Mouse (Mus musculus) thymus, postnatal 36 days (tissue): ENCODE data around the gene Gm10100.
"Not testable (repeated sequence)": the region's sequence is repeated elsewhere in the genome, so short reads cannot be mapped to it uniquely, and the experiment has no call there.

ENCODE experiments used
- DNase-seq, 2 experiments: peaks; one replicate each; pipeline ENCODE4 v3.0.0; 2022; ENCODE audit warnings: mixed read lengths in 2 of 2

Gm10100 gene

DNA sequence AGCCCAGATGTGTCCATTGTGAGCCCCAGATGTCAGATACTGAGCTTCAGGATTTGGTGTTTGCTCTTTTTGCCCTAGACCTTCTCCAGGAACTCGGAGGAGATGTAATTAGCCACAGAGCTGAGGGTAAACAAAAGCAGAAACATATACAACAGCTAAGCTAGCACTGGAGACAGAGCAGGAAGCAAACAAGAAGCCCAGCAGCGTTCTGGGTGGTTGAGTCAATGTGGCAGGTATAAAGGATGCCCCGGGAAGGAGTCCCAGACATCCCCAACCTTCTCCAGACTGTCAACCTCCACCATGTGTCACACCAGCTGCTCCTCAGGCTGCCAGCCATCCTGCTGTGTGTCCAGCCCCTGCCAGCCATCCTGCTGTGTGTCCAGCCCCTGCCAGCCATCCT is at the start of gene Gm10100:
Gene Gm10100, plus strand, starts transcription at position 301 of the 400 bp plus-strand sequence.
- DNase-seq: no peak

DNA sequence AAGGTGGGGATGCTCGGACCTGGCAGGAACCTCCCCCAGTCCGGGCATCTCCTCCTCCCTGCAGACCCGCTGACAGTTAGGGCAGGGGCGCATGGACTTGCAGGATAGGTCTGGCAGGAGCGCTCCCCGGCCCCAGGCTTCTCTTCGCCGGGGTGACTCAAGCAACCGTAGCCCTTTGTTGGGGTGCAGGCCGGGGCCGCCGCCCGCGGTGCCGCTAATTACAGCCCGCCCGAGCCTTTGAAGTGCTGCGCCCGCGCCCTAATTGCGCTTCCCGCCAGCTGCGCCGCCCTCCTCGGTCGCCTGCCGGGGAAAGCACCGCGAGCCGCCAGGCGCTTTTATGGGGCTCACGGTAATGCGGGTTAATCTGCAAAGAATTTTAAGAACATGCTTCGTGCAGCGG is 48.7 kb upstream of the Gm10100 start:
- peak; percentile 42 to 43 for DNase-seq

DNA sequence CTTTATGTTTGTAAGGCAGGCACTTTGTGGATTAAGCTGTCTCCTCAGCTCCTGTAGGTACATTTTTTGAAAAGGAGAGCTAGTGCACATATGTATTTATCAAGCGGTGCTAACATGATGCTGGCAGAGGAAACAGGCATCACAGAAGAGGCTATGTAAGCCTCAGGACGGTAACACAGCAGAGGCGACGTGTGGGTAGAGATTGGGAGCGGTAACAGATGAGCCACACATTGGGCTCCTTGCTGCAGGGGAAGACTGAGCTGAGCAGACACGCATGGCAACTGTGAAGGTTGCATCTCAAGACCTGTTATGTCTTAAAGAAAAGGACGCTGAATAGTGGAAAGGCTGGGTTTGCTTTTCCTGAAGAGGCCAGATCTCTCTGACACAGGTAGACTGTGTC is 43.3 kb upstream of the Gm10100 start:
- DNase-seq: no peak

DNA sequence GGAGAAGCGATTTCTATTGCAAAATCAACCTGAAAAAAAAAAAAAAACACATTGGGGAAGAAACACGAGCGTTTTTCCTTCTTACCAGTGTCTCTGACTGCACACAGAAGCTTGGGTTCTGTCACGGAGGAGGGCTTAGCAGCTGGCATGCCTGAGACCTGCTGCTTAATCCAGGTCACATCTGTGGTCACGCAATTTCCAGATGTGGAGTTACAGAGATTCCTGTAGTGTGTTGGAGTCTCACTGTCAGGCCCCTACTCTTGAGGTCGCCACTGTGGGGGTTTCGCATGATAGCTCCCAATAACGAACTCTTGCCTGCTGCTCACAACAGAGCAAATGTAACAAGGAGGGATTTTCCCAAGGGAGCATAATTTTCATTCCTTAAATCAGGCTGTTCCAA is 42.1 kb upstream of the Gm10100 start:
- no peak for DNase-seq

DNA sequence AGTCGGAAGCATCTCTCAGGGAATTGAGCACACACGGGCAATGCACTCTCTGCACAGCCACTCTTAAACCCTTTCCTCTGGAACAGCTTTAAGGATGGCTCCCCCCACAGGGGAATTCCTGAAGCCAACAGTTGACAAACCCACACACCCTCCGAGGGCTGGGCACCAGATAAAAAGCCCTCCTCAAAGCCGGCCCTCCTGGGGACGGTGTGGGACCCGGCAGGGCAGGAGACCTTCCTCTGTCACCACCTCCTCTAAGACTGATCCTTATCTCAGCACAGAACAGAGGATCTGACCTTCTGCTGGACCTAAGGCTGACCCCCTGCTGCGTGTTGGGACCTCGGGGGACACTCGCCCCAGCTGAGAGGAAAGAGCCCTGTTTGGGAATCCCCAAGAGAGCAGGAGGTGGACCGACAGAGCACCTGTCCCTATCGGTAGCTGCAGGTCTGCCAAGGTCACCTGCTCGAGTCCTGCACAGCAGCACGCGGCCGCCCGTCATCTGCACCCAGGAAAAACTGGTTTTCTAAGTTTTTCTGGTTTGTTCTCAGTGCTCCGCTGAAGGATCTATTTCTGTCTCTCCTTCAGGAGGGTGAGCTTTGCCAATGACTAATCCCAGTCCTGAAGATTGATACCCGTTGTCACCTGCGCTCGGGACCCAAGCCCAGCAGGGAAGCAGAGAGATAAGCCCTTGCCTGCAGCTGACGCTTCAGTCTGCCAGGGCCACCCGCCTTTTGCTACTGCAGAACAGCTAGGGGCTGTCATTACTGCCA is 40.2 kb upstream of the Gm10100 start, which contains the start of gene Tspear:
Gene Tspear, plus strand, starts transcription at position 675 of the 770 bp plus-strand sequence.
- no peak for DNase-seq

DNA sequence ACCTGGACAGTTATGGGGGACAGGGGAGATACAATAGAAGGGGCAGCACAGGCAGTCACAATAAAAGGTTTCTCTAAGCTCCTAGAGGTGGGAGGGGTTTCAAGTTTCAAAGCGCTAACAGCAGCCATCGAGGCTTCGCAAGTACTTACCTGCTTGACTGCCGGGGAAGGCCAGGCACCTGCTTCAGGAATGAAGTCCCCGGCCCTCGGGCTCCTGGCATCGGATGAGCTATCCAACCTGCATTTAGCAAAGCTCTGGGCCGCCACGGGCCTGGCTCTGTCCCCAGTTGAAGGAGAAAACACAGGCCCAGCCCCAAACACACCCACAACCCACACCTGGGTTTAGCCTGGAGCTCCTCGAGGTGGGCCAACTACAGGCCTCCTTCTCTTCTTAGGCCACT is 39.3 kb upstream of the Gm10100 start:
- no peak for DNase-seq

DNA sequence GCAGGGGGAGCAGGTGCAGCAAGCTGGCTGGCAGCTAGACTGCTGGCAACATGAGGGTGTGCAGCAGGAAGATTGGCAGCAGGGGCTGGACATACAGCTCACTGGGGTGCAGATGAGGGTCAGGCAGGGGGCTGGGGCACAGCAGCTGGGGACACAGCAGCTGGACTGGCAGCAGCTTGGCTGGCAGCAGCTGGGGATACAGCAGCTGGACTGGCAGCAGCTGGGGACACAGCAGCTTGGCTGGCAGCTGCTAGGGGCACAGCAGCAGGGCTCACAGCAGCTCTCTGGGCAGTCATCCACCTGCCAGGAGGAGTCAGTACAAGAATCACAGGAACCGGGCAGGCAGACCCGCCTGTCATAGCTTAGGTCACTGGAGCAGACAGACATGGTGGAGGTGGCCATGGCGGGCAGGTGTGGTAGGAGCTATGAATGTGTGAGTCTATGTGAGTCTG is 35.9 kb upstream of the Gm10100 start, which contains the start of gene Gm19402:
Gene Gm19402, minus strand, starts transcription at position 402 of the 452 bp plus-strand sequence.
- DNase-seq: not testable (repeated sequence)

DNA sequence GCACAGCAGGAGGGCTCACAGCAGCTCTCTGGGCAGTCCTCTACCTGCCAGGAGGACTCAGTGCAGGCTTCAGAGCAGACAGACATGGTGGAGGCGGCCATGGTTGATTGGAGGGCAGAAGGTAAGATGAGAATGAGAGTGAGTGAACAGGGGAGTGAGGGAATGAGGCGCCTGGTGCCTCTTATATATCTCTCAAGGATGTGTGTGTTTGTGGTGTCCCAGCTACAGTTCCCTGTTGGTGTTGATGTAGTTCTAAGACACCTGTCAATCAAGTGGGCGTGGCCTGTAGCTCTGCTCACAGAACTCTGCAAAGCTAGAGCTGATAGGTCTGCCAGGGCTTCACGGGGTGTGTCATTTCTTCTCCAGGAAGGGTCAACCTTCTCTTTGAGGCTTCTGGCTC is 29.2 kb upstream of the Gm10100 start, which contains the start of gene Gm9508:
Gene Gm9508, minus strand, starts transcription at position 101 of the 400 bp plus-strand sequence.
- DNase-seq: no peak

DNA sequence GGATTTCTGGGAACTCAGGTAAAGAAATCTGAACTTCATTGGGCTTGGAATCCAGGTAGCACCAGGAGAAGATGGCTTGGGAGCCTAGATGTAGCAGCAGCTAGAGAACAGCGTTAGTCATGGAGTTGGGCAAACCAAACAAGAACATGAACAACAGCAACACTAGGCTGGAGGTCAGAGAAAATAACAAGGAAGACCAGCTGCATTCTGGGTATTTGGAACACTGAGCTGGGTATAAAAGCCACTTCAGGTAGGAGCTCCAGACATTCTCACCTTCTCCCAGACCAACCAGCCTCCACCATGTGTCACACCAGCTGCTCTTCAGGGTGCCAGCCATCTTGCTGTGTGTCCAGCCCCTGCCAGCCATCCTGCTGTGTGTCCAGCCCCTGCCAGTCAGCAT is 20.0 kb upstream of the Gm10100 start, which contains the start of gene Gm10272:
Gene Gm10272, plus strand, starts transcription at position 301 of the 400 bp plus-strand sequence.
- no peak for DNase-seq

DNA sequence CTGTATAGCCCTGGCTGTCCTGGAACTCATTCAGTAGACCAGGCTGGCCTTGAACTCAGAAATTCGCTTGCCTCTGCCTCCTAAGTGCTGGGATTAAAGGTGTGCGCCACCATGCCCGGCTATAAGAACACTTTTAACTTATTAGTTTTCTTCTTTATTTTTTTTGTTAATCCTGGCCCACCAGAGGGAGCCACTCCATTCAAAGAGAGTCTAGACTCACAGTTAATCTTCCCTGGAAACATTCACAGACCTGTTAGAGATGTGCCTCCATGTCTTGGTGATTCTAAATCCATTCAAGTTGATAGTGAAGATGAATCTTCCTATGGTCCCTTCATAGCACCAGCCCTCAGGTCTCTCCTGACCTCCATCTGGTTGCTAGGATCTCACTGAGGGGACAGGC is 16.5 kb upstream of the Gm10100 start:
- DNase-seq: no peak

DNA sequence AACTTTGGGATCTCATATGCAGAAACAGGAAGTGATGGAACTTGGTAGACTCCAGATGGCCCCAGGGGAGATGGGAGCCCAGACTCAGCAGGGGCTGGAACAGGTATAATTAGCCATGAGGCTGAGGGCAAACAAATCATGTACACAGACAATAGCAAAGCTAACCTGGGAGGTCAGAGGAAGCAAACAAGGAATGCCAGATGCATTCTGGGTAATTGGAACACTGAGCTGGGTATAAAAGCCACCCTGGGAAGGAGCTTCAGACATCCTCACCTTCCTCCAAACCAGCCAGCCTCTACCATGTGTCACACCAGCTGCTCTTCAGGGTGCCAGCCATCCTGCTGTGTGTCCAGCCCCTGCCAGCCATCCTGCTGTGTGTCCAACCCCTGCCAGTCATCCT is 15.1 kb upstream of the Gm10100 start, which contains the start of gene Gm10024:
Gene Gm10024, plus strand, starts transcription at position 301 of the 400 bp plus-strand sequence.
- not testable (repeated sequence) for DNase-seq

DNA sequence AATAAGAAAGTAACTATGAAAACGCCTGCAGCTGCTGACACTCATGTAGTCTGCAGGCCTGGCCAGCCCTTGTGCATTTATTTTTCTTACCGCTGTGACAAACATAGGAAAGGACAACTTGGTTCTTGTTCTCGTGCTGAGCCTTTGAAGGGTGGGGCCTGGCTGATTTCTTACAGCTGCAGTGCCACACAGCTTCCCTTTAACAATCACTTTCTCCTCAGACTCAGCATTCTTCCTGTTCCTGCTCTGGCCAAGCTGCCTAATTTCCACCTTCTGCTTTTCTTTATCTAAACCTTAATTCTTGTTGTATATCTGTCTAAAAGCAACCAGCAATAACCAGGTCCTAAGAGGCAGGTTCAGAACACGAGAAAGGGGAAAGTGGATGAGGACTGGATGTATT is 12.6 kb upstream of the Gm10100 start:
- no peak for DNase-seq

DNA sequence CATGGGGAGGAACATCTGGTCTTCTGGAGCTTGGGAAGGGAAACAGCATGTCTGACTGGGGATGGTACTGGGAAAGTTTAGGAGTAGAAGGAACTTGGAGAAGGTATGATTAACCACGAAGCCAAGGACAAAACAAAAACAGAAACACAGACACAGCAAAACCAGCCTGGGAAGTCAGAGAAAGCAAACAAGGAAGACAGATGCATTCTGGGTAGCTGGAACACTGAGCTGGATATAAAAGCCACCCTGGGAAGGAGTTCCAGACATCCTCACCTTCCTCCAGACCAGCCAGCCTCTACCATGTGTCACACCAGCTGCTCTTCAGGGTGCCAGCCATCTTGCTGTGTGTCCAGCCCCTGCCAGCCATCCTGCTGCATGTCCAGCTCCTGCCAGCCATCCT is 10.8 kb upstream of the Gm10100 start, which contains the start of gene Gm10142:
Gene Gm10142, plus strand, starts transcription at position 301 of the 400 bp plus-strand sequence.
- no peak for DNase-seq

DNA sequence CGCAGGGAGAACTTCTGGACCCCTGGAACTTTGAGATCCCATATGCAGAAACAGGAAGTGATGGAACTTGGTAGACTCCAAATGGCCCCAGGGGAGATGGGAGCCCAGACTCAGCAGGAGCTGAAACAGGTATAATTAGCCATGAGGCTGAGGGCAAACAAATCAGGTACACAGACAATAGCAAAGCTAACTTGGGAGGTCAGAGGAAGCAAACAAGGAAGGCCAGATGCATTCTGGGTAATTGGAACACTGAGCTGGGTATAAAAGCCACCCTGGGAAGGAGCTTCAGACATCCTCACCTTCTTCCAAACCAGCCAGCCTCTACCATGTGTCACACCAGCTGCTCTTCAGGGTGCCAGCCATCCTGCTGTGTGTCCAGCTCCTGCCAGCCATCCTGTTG is 6.0 kb upstream of the Gm10100 start, which contains the start of gene Krtap12-1:
Gene Krtap12-1, plus strand, starts transcription at position 301 of the 400 bp plus-strand sequence.
- not testable (repeated sequence) for DNase-seq

DNA sequence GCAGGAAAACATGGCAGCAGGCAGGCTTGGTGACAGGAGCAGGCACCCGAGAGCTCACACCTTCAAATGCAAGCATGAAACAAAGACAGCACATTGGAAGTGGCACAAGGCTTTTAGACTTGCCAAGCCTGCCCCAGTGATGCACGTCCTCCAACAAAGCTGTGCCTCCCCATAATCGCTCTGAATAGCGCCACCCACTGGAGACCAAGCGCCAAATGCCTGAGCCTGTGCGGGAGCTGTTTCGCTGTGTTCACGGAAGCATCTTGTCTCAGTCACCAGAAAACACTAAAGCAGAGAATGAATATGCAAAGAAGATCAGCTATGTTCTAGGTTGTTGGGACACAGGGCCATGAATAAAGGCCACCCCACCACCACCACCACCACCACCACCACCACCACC is 1.4 kb upstream of the Gm10100 start:
- DNase-seq: no peak

DNA sequence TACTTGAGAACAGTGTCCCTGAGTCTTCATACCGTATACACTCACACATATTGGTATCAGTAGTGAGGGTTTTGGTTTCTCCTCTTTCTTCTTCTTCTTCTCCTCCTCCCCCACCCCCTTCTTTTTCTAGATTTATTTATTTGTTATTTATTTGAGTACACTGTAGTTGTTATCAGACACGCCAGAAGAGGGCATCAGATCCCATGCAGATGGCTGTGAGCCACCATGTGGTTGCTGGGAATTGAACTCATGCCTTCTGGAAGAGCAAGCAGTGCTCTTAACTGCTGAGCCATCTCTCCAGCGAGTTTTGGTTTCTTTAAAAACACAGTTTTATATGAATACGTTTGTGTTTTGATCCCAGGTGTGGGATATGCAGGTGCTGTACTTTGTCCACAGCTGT is 2.0 kb downstream of the Gm10100 start:
- no peak for DNase-seq

DNA sequence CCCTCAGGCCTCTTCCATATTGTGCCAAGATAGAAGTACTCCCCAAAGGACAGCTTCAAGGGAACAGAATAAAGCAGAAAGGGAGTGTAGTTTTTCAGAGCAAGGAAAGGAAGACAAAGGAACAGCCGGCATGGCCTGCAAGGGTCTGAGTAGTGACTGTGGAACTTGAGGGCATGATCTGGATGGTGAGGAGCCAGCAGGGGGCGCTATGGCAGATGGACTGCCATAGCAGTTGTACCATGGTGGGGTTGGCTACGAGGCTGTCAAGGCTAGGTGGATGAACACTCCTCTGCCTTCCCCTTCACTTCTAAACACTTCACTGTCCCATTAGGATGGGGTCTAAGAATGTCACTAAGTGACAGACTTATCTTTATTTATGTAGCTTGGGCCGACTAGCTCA is 3.0 kb downstream of the Gm10100 start:
- peak in 1 of 2 experiments; percentile 11 for DNase-seq

DNA sequence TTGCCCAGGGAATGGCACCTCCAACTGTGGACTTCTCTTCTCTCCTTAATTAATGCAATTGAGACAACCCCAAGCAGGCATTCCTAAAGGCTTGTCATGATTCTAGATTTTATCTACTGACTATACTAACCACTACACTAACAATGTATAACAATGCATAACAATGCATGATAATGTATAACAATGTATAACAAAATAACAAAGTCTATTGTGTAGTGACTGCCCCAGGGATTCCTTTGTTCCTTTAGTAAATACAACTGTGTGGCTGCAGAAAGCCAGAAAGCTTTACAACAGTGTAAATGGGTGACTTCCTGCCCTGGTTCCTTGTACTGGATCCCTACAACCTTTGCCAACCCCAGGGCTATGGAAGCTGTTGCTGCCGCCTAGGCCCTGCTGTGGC is 9.6 kb downstream of the Gm10100 start:
- no peak for DNase-seq

DNA sequence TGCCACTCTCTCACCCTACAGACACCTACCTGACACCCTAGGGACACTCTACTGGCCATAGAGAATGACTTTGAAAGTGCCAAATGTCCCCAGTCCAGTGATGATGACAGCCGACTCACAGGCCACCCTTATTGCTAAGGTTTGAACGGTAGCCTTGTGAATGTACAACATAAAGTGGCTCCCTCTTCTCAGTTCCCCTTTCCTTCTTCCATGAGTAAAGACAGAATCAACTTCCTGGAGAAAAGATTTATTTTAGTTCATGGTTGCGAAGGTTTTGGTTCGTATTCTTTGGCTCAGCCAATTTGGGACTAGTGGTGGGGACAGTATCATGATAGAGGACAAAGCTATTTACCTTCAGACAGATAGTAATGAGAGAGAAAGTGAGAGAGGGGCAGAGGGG is 12.6 kb downstream of the Gm10100 start:
- DNase-seq: no peak

DNA sequence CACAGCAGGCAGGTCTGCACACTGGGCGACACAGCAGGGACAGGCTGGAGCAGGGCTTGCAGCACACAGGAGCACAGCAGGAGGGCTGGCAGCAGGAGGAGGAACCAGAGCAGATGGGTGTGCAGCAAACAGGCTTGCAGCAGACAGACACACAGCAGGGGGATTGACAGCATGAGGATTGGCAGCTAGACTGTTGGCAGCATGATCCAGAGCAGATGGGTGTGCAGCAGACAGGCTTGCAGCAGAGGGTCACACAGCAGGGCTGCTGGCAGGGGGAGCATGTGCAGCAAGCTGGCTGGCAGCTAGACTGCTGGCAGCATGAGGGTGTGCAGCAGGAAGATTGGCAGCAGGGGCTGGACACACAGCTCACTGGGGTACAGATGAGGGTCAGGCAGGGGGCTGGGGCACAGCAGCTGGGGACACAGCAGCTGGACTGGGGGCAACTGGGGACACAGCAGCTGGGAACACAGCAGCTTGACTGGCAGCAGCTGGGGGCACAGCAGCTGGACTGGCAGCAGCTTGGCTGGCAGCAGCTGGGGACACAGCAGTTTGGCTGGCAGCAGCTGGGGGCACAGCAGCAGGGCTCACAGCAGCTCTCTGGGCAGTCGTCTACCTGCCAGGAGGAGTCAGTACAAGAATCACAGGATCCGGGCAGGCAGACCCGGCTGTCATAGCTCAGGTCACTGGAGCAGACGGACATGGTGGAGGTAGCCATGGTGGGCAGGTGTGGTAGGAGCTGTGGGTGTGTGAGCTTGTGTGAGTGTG is 15.8 kb downstream of the Gm10100 start, which contains the start of gene Gm18596:
Gene Gm18596, minus strand, starts transcription at position 715 of the 765 bp plus-strand sequence.
- DNase-seq: not testable (repeated sequence)

DNA sequence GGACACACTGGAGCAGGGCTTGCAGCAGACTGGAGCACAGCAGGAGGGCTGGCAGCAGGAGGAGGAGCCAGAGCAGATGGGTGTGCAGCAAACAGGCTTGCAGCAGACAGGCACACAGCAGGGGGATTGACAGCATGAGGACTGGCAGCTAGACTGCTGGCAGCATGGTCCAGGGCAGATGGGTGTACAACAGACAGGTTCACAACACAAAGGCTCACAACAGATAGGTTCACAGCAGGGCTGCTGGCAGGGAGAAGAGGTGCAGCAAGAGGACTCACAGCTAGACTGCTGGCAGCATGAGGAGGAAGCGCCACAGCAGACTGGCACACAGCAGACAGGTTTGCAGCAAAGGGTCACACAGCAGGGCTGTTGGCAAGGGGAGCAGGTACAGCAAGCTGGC is 24.4 kb downstream of the Gm10100 start:
- not testable (repeated sequence) for DNase-seq

DNA sequence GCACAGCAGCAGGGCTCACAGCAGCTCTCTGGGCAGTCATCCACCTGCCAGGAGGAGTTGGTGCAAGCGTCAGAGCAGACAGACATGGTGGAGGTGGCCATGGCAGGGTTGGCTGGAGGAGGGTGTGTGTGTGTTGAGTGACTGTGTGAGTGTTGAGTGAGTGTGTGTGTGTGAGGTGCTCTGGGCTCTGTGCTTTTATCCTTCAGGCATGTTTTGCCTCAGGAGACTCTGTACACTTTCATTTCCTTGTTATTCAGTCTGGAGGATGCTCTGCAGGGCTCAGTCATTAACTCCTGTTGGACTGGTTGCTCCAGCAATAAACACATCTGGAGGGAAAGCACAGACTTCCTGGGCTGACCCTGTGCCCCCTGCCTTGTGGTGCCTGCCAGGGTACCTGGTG is 25.0 kb downstream of the Gm10100 start, which contains the start of gene Gm9736:
Gene Gm9736, minus strand, starts transcription at position 101 of the 400 bp plus-strand sequence.
- DNase-seq: not testable (repeated sequence)

DNA sequence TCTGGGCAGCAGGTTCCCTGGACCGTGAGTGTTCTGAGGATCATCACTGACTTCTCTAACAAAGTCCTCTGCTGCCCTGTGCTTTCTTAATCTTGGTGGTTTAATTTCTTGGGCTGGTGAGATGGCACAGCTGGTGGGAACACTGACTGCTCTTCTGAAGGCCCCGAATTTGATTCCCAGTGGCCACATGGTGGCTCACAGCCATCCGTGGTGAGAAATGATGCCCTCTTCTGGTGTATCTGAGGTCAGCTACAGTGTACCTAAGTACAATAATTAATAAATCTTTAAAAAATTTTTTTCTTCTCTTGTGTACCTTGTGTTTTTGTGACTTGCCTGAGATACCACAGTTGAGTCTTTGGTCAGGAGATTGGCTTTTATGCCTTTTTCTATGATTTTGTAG is 26.0 kb downstream of the Gm10100 start:
- DNase-seq: not testable (repeated sequence)
